Mouse (Mus musculus) T-helper 17 cell (primary cell): ENCODE results near the gene Npy4r.

ENCODE experiments used
- in situ Hi-C, 2 experiments: fragments of 300-600 bp; cut with MboI, MseI; formaldehyde crosslinking; loops; 1 replicate in 1 of 2; 2 replicates in 1 of 2; pipeline ENCODE4 v1.15.1; 2025; ENCODE audit warnings: high pct_unique_total_duplicates in 2 of 2

The Npy4r gene

DNA sequence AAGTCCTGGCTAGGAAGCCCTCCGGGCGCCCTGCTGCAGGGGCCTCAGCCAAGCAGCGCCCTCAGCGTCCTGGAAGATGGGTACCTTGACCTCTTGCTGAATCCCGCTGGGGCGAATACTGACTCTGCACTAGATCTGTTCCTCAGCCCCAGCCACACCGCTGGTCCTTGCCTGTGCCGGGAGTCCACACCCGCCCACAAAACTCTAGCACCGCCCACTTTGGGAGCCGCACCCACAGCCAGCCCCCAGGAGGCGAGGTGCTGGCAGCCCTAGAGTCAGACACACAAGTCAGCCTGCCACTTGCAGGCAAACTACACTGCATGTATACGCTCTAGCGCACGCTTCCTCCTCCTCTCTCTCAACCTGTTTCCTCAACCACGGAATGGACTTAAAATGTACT lies at the start of gene Npy4r:
Npy4r (minus strand) TSS at position 148 of the 400 bp plus-strand sequence.
- in situ Hi-C loops: loop anchor here in 1 of 2 experiments (5.0 kb wide), 1 partner anchor 70 kb away; no protein-coding TSS in a partner anchor

DNA sequence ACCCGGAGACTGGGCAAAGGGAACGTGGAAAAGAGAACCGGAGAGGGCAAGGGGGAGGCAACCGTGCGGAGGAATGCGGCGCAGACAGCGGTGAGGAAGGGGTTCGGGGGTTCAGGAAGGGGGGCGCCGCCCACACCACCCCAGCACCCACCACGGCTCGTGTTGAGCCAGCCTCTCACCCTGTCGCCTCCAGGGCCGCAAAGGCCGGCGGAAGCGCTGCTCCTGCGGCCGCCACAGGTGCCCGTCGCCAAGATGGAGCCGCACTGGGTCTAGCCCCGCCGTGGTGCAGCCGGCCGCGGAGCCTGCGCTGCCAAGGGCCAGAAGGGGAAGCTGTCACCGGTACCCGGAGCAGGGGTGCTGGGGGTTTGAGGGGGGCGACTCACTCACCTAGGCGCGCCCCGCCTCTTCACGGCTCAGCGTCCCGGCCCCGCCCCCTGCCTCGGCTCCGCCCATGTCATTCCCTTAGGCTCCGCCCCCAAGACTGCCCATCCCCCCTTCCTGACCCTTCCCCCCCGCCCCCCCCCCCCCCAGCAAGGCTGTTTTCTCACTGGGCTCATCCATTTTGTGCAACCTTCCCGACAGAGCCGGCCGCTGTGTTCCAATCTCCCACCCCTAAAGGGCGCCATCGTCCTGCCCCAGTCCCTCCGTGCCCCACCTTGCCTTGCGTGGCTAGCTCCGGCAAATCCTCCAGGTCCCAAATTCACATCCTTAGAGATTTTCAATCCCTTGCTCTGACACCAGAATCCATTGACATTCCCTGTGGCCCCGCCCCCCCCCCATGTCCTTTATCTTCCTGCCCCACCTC lies 49.1 kb upstream of the Npy4r start, which contains the start of gene Gprin2:
Gprin2 (minus strand) TSS at position 423 of the 805 bp plus-strand sequence.
- in situ Hi-C loops: no loop called here

DNA sequence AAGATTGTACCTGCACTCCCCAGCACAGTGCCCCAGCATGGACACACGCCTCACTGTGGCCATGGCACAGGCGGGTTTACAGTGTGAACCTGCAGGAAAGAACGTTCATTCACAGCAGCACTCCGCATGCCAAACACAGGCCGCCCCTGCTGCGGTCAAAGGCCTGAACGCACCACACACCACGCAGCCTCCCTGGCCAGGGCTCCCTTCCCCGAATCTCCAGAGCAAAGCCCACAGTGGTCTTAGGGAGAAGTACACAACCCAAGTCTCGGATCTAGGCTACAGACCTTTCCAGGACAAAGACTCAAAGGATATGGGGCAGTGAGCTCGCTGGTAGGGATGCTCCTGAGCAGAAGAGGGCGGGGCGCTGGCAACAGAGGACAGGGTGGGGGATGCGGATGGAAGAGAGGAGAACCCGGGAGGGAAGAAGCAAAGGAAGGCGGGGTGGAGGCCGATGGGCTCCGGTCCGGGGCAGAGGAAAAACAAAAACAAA lies 48.5 kb upstream of the Npy4r start:
- in situ Hi-C loops: no loop called here

DNA sequence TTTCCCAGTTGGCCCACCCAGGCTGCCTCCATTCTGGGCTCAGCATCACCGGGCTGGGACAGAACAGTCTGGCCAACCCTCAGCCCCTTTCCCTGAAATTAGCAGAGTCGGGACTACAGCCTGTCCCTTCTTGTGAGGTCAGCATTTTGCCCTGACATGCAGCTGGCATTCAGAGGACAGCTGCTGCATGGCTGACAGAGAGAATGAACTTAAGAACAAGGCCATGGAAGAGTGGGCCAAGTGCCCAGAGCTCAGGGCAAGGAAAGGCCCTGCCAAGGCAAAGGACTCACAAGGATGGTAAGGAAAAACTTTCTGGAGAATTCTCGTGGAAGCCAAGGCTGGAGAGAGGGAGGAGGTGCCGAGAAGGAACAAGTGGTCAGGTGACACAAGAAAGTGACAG lies 44.4 kb upstream of the Npy4r start:
- in situ Hi-C loops: loop anchor here in 1 of 2 experiments (10.0 kb wide), 1 partner anchor 1968 kb away; no protein-coding TSS in a partner anchor

DNA sequence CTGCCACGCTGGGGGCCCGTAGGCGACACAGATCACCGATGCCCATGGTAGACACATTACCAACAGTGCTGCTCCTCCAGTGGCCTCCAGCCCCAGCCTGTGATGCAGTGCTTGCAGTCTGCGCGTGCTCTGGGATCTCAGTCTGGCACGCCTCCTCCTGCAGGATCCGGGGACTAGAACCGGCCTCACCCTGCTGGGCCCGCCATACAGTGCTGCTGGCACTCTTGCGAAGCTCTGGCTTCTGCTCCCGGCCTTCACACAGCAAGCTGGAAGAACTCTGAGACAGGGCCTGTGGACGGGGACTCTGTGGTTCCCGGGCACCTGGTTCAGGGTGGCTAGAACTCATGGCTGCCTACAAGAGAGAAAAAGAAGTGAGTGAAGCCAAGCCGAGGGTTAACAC lies 43.2 kb upstream of the Npy4r start:
- in situ Hi-C loops: loop anchor here in 1 of 2 experiments (10.0 kb wide), 1 partner anchor 1969 kb away; no protein-coding TSS in a partner anchor

DNA sequence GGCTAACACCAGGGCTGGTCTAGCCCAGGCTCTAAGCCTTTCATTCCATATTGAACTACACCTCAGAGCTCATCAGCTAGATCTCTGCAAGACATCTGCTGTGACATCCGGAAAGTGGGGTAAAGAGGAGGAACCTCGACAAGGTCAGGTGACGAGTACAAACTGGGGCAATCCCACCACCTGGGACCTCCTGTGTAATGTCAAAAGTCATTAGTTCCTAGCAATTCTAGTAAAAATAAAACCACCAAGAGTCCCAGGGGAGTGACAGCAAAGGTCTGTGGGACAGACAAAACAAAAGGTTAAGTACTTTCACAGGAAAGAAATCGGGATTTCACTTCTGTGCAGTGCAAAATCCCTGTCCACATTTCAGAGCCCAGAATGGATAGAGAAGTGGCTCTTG lies 41.6 kb upstream of the Npy4r start:
- in situ Hi-C loops: loop anchor here in 1 of 2 experiments (10.0 kb wide), 1 partner anchor 1971 kb away; no protein-coding TSS in a partner anchor

DNA sequence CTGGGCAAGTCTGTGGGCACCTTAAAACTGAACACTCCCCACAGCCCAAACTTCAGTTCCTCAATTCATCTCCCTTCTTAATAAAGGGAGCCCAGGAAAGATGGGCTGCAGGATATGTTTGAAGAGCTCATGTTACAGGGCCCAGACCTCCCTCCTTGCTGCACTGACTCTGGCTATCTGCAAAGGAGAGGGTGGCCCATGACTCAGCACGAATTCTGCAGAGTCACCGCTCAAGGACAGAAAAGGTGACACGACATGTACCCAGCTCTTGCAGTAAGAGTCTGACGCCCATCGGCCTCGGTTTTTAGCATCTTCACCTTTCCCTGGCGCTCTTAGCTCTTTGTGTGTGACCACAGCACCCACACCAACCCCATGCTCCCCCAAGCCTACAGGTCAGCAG lies 38.1 kb upstream of the Npy4r start:
- in situ Hi-C loops: loop anchor here in 1 of 2 experiments (10.0 kb wide), 1 partner anchor 1974 kb away; no protein-coding TSS in a partner anchor

DNA sequence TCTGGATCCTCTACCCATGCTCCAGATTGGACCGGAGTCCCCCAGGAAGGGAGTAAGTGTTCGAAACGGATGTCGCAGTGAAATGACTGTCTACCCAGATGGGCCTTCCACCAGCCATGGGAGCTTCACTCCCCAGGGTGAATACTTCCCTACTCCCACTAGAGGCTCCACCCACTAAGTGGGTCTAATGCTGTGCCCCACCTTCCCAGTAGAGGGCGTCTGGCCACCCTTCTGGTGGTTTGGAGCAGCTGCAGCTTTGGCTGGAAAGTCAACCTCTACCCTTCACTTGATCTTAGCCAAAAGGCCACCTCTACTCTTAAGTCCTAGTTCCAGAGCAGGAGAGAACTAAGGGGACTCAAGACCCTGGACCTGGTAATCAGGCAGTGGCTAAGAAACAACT lies 36.3 kb upstream of the Npy4r start:
- in situ Hi-C loops: loop anchor here in 1 of 2 experiments (10.0 kb wide), 1 partner anchor 386 kb away; no protein-coding TSS in a partner anchor

DNA sequence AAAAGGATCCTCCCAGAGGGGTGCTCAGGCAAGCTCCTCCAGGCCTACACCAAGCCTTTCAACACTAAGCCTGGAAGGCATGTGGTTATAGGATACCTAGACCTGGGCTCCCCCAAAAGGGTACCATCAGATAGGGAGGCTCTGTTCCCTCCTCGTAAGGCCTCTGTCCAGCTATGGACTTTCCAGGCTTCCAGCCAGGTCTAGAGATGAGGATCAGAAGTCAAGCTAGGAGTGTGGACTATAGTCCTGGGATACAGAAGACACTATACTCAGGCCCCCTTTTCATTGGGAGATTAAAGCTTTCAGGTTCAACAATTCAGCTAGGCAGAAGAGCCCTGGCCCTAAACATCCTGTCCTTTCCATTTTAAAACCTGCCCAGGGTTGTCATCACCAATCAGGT lies 30.8 kb upstream of the Npy4r start:
- in situ Hi-C loops: loop anchor here in 1 of 2 experiments (10.0 kb wide), 1 partner anchor 392 kb away; no protein-coding TSS in a partner anchor

DNA sequence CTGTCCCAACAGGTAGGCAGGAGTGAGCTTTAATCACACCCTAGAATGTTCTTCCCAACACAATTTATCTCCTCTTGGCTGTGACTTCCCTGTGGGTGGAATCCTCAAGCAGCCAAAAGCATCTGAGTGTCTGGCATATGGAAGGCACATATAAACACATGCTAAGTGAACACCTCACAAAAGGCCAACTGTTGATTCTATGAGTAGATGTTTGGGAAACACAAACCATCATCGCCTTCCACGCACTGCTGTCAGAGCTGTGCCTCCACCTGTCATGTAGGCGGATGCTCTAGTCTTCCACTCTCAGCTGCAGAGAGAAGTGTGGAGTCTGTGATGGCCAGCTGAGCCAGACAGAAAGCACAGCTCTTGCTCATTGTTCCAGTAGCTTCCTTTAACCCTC lies 27.1 kb upstream of the Npy4r start:
- in situ Hi-C loops: no loop called here

DNA sequence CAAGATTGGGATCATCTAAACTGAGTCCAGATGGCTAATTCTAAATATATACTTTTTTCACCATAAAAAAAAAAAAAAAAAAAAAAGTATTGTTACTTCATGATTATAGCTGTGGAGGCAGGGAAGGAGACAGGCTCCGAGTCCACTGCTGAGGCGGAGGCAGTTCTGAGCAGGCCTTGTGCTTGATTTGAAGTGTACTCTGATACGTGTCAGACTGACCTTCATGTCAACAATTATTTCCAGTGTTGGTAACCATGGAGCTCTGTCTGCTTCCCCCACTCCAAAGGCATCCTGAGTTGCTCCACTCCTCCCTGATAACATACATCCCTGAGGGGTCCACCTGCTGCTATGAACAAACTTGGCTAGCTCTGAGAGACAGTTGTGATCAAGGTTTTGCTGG lies 18.8 kb upstream of the Npy4r start:
- in situ Hi-C loops: no loop called here

DNA sequence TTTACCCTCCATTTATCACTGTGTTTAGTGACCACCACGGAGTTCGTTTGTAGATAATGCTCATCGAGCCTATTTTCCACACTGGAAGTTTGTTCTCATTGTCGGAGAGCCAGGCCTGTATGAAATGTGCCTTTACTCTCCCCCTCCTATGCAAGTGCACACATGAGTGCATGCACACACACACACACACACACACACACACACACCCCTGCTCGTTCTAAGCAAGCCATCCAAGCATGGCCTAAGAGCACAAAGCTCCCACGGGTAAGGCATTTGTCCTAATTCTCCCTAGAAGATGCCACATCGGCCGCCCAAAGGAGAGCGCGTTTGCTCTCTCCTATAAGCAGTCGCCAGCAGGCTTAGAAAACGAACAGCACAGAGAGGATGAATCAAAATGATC lies 3.5 kb upstream of the Npy4r start:
- in situ Hi-C loops: no loop called here

DNA sequence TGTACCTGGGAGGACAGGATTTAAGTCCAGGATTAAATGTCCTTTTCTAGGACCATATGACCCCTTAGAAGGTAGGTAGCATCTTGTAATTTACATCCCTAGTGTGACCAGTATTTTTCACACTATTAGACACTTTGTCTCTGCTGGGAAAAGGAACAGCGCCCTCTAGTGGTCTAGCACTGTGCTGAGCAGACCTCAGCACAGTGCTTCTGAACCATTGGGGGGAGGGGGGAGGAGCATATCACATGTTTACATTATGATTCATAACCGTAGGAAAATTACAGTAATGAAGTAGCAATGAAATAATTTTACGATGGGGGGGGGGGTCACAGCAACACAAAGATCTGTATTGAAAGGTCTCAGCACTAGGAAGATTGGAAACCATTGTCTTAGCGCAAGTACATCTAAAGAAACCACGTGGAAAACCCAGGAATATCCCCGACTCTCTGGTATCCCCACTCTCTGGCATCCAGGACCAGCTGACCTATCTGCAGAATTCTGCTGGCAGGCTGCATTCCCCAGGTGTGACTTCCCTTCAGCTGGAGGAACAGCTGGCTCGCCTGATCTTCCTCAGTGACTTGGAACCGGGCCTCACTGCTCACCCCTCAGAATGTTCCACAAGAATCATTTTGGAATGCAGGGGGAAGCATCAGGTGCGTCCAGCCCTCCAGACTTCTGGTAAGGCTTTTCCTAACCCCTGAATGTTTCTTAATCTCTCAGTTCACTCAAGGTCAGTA lies 2.5 kb upstream of the Npy4r start:
- in situ Hi-C loops: loop anchor here in 1 of 2 experiments (5.0 kb wide), 1 partner anchor 72 kb away; no protein-coding TSS in a partner anchor

DNA sequence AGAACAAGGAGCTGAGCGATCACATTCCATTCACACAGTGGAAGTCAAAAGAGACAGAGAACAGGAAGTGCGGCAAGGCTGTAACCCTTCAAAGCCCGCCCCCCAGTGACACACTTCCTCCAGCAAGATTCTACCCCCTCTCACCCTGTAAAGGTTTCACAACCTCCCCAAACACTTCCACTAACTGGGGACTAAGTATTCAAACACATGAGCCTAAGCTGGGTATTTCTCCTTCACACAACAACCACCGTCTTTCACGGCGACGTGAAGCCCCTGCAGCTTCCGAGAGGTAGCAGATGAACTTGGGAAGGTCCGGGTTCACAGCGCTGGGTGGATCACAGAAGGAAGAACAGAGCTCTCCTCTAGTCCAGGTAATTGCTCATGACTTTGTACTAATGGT lies 9.4 kb downstream of the Npy4r start:
- in situ Hi-C loops: no loop called here

DNA sequence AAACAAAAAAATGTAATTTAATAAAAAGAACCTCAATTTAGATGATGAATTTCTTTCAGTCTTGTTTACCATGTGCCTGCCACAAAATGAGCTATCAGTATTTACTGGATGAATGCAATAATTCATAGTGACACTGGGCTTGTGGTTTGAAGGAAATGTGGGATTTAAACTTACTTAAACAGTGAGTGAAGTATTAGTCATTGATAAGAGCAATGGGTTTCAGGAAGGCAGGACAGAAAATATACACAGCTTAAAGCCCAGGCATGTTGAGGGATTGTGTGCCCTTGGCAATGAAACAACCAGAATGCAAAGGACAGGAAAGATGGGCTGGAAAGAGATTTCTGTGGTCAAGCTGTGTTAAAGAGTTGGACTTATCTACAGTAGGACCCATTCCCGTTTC lies 10.0 kb downstream of the Npy4r start:
- in situ Hi-C loops: no loop called here

DNA sequence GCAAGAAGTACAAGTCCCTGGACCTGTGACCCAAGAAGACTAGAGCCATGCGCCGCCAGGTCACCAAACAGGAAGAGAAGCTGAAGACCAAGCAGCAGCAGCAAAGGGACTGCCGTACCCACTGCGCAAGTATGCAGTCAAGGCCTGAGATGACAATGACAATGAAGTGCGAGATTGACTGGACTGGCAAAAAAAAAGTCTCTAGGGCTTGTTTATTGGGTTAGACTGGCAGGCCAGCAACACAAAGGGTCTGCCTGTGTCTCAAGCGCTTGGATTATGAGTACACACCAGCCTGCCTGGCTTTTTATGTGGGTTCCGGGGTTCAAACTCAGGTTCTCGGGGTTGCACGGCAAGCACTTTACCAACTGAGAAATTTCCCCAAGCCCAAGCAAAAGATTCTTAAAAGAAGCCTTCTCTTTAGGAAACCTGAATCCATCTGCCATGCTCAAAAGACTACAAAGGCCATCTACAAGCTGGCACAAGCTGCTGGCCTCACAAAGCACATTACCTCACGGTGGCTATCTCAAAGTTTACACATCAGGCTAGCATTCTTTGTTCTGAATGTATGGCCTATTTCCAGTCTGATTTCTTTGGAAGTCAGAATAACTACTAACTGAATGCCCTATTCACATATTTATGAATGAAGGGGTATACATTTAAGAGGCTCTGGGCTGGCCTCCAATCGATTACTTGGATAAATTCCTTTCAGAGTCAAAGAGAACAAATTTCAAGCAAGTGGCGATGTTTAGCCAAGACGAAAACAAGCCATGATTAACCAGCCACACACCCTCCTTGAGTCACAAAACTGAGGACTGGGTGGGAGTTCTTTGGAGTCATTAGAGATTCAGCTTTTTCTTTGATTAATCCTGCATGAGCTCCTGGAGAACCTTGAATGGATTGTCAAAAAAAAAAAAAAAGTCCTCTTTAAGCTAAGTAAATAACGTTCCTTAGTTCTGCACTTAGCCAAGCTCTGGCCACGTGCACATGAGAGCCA lies 12.3 kb downstream of the Npy4r start:
- in situ Hi-C loops: no loop called here

DNA sequence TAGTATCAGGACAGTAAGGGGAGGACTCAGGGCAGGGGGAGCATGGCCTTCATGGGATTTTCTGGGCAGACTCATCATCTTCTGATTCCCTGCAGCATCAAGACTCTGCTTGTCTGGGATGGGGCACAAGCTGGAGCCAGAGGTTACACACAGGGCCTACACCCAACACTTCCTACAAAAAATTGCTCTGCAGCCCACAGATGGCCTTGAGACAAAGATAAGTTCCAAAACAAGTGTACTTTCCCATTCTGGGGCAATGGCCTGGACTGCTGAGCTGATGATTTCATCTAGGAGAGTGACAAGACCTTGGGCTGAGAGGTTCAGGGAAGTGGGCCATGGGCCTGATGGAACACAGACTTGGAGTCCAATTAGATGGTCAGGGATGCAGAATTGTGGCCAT lies 16.9 kb downstream of the Npy4r start:
- in situ Hi-C loops: no loop called here

DNA sequence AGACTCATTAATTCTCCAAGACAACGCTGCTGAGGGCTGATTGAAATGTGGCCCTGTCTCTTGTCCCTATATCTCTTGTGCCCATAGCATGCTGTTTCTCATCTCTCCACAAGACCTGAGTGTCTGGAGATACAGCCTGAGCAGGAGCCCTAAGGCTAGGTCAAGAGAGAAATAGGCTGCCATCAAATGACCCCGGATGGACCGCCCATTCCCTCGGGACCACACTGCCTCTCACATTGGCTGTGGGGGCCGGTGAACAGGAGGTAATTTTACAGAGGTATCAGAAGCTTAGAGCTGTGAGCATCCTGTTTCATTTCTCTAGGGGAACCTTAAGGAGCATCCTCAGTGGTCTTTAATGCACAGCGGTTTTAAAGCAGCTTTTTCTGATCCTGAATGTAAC lies 21.1 kb downstream of the Npy4r start:
- in situ Hi-C loops: no loop called here

DNA sequence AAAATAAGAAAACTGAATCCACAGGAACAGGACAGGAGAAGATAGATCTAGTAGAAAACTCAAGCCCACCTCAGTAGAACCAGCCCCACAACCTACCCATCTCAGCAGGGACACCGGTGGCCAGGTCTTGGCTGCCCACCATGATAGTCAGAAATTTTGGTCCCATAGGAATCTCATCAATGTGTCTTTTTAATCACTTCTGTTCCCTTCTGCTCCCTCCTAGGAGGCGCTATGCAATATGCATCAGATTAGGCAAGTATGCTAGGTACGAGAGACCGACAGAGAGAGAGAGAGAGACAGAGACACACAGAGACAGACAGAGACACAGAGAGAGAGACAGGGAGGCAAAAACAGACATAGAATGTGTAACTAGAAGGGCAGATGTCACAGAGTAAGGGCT lies 30.6 kb downstream of the Npy4r start:
- in situ Hi-C loops: no loop called here

DNA sequence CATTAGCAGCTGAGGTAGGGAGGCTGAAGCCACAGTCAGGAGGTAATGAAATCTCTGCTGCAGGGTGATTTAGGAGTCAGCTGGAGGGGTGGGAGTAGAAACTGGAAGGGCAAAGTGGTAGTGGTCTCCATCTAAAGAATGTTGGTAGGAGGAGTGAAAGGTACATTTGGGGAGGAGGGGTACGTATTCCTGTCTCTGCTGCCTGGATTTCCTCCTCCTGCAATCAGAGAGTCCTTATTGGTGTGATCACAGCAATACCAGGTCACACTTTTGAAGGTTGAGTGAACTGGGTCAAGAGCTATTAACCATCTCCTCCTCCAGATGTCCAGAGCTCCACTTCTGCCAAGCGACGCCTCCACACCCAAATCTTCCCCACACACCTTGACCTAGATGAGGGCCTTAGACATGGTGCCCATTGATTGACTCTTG lies 31.4 kb downstream of the Npy4r start:
- in situ Hi-C loops: no loop called here
